Mouse (Mus musculus) embryonic fibroblast, embryonic 13.5 days (primary cell): Measurements from ENCODE around the gene Gm20388. TPM values are rescaled to one million over a fixed set of nuclear protein-coding genes. Genes with fewer than 3 reads are reported as not detected.

Experiments used
- H3K27ac ChIP-seq: 2 replicates; pipeline ENCODE4 v1.5.1; 2012; ENCODE audit warnings: low read length, control low read depth, inconsistent platforms; ENCODE audit not compliant: insufficient read depth
- H3K4me1 ChIP-seq: 2 replicates; pipeline ENCODE4 v1.6.1; 2011; ENCODE audit warnings: low read length; ENCODE audit not compliant: control insufficient read depth, insufficient read depth
- H3K4me3 ChIP-seq: 2 replicates; pipeline ENCODE4 v1.5.1; 2011; ENCODE audit warnings: mild to moderate bottlenecking, control low read depth, low read length; ENCODE audit not compliant: insufficient read depth
- CTCF ChIP-seq: IDR thresholded peaks from 2 replicates; pipeline ENCODE4 v1.5.1; 2011; ENCODE audit warnings: mild to moderate bottlenecking, control low read depth, low read length, moderate library complexity, borderline replicate concordance; ENCODE audit not compliant: insufficient read depth
- POLR2A ChIP-seq: IDR thresholded peaks from 2 replicates; pipeline ENCODE4 v1.6.1; 2011; ENCODE audit warnings: low read depth, mild to moderate bottlenecking, control low read depth, low read length, moderate library complexity
- polyA plus RNA-seq: library from polyadenylated mRNA; stranded (reverse); fragments of >200 nt; gene quantifications from 2 replicates; pipeline ENCODE4 v1.2.4, GENCODE M21; 2011; ENCODE audit warnings: low read depth; ENCODE audit not compliant: missing spikeins, insufficient read length

Gm20388 gene
- polyA plus RNA-seq, 1 experiment, result 82.8 TPM

DNA sequence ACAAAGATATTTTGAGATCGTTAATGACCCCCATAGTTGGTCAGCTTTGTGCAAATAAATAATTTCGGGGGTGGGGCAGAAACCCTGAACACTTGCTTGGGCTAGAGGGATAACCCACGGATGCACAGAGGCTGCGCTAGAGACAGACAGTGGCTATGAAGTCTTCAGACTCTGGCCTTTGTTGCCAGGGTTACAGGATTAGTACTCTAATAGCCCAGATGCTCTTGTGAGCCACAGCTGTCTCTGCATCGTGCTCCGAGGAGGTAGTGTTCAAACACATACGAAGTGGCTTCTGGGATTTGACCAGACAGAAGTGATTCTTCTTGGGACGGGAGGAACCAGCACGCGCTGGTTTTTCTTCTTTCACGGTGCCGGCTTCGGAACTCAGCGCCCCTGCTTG lies 820.9 kb downstream of the Gm20388 start:
- no peak overlapping the region for H3K27ac ChIP-seq
- TF ChIP-seq CTCF (no peak), POLR2A (no peak)
- no peak overlapping the region for H3K4me3 ChIP-seq
- no peaks in the 10 kb centered on the region for H3K4me1 ChIP-seq

DNA sequence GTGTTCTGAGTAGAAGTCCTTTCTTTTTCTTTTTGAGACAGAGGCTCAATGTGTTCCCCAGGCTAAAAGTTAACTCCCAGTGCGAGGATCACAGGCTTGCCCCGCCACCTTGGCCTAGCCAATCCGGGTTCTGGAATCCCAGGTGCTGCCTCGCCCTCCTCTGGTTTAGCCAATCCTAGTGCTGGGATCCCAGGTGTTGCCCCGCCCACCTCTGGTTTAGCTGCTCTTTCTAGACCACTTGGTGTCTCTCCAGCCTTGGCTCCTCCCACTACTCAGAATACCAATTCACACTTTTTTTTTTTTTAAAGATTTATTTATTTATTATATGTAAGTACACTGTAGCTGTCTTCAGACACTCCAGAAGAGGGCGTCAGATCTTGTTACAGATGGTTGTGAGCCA lies 821.4 kb downstream of the Gm20388 start:
- H3K4me3 ChIP-seq, result no peak overlapping the region
- no peaks in the 10 kb centered on the region for H3K4me1 ChIP-seq
- TF ChIP-seq CTCF (no peak), POLR2A (no peak)
- no peak overlapping the region for H3K27ac ChIP-seq

DNA sequence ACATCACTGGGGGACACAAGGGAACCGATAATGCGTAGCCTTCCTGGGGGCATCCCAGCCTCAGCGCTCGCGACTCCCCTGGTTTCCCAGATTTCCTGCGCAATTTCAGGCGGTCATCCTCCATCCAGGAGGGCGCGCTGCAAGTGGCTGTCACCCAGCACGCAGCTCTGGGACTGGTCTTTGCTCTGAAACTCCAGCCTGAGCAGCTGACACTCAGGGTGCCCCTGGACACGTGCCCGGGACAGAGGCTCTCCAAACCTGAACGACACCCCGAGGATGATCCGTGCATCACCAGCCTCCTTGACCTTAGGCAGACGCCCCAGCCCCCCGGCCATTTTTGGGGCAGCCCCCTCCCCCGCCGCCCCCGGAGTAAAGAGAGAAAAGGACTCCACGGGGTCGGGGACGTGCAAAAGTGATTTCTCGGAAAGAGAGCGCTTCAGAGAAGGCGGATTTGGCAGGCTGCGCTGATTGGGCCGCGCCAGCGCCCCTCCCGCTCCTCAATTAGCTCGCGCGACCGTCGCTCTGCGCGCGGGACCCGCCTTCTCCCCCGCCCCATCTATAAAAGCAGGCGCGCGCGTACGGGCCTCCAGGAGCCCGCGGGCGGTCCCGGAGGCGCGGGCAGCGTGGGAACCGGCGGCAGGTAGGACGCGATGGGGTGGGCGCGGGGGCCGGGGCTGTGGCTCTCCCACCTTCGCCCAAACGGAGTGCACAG lies 825.3 kb downstream of the Gm20388 start, which contains the start of gene Irf8:
TSS of gene Irf8 (plus strand) at position 589 of the 712 bp plus-strand sequence.
- H3K4me1 ChIP-seq, result no peaks in the 10 kb centered on the region
- no peak within 1 kb of the TSS for H3K27ac ChIP-seq
- H3K4me3 ChIP-seq, result peak within 1 kb of the TSS; percentile 13
- TF ChIP-seq POLR2A, result no peak
- TF ChIP-seq CTCF, result no peak

DNA sequence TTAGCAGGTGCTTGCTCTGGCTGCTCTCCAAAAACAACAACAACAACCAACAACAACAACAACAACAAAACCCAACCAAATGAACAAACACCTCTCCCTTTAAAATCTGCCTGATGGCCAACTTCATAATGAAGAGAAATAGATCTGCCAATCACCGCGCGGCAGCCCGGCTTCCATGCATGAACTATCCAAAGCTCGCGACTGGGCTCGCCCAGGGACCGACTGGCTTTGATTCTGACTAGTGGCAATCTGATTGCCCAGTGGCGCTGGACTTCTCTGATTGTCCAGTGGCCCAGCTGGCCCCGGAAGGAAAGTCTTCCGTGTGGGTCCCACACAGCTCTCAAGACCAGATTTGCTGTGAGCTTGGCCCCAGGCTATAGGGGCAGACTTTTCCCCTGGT lies 825.8 kb downstream of the Gm20388 start:
- H3K4me1 ChIP-seq, result no peaks in the 10 kb centered on the region
- H3K4me3 ChIP-seq, result peak overlapping the region; percentile 5
- TF ChIP-seq POLR2A (no peak), CTCF (no peak)
- no peak overlapping the region for H3K27ac ChIP-seq

DNA sequence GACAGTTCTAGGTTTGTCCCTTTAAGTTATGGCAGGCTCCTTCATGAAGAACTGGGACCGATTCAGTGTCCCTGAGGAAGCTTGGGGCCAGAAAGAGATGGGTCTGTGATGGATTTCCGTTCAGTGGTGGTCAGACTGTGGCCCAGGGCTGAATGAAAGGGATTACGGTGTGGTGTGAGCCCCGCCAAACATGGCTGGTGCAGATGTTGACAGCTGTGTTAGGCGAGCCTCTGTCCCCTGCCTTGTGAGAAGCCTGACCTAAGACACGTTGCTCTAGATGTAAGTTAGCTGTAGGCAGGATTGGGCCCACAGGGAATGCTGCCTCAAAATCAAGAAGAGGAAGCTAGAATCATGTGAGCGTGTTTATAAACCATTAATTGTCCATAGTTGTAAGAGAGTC lies 826.5 kb downstream of the Gm20388 start:
- Histone ChIP-seq H3K4me1 (no peaks in the 10 kb centered on the region), H3K27ac (no peak overlapping the region), H3K4me3 (no peak overlapping the region)
- TF ChIP-seq POLR2A, result no peak
- TF ChIP-seq CTCF, result no peak

DNA sequence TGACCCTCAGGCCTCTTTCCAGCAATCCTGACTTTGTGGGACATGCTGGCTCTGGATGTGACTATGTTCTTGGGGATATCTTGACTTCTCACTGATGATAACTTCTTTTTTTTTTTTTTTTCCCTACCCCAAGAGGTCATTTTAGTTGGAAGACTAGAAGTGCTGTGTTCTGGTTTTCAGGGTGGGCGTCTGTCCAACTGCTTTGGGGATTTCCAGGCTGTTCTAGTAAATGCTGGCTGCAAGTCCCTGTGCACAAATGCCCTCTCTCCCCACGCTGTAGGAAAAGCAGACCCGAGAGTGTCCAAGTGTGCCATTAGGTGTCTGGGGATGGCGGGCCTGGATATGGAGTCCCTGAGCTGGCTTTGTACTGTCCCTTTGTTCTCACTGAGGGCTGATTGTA lies 828.1 kb downstream of the Gm20388 start:
- TF ChIP-seq POLR2A (no peak), CTCF (no peak)
- Histone ChIP-seq H3K4me1 (no peaks in the 10 kb centered on the region), H3K4me3 (no peak overlapping the region), H3K27ac (no peak overlapping the region)

DNA sequence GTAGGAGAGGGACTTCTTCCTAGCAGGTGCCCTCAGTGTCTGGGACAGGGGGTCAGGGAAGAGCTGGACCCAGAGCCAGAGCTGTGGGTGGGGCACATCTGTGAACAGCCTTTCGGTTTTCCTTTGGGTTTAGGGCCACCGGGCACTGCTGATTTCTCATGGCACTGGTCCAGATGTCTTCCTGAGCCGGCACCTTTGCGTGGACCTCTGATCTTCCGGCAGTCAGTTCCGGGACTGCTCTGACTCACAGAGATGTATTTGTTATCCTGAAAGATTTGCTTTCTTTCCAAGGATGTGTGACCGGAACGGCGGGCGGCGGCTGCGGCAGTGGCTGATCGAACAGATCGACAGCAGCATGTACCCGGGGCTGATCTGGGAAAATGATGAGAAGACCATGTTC lies 828.9 kb downstream of the Gm20388 start:
- Histone ChIP-seq H3K4me3 (no peak overlapping the region), H3K4me1 (no peaks in the 10 kb centered on the region), H3K27ac (no peak overlapping the region)
- no peak for TF ChIP-seq CTCF
- no peak for TF ChIP-seq POLR2A

DNA sequence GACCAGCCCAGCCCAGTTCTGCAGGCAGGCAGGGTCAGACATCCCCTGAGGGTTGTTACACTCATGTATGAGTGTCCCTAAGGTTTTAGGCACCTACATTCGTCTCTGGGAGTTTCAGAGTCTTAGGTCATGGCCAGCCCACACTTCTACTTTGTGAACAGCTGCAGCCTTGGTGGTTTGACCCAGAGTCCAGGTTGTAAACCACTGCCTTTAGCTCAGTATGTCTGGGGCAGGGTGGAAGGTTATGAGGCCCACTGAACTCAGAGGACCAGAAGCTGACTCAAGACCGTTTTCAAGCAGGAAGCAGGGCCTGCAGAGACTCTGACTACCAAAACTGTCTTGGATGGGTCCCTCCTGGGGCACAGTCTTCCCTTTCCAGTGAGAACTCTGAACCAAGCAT lies 829.9 kb downstream of the Gm20388 start:
- Histone ChIP-seq H3K27ac (no peak overlapping the region), H3K4me3 (no peak overlapping the region)

DNA sequence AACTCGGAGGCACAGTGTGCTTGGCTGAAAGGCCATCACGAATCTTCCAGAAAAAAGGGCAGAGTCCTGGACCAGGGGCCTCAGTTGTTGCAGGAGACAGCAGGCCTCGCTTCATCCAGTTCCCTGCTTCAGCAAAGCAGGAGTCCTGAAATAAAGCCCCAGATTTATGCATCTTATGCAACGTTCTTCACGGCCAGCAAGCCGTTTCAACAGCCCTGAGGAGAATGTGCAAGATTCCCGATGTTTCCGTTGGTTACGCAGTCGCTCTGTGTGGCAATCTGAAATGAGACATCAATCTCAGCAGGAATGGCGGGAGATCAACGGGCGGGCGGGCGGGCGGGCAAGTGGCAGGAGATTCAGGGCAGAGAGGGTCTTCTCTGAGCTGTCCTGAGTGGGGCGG lies 830.4 kb downstream of the Gm20388 start:
- no peaks in the 10 kb centered on the region for H3K4me1 ChIP-seq
- no peak overlapping the region for H3K27ac ChIP-seq
- TF ChIP-seq POLR2A (no peak), CTCF (no peak)
- no peak overlapping the region for H3K4me3 ChIP-seq

More for the DNA sequence above, 829.9 kb downstream of the Gm20388 start:
- no peak for TF ChIP-seq CTCF
- no peak for TF ChIP-seq POLR2A
- no peaks in the 10 kb centered on the region for H3K4me1 ChIP-seq

DNA sequence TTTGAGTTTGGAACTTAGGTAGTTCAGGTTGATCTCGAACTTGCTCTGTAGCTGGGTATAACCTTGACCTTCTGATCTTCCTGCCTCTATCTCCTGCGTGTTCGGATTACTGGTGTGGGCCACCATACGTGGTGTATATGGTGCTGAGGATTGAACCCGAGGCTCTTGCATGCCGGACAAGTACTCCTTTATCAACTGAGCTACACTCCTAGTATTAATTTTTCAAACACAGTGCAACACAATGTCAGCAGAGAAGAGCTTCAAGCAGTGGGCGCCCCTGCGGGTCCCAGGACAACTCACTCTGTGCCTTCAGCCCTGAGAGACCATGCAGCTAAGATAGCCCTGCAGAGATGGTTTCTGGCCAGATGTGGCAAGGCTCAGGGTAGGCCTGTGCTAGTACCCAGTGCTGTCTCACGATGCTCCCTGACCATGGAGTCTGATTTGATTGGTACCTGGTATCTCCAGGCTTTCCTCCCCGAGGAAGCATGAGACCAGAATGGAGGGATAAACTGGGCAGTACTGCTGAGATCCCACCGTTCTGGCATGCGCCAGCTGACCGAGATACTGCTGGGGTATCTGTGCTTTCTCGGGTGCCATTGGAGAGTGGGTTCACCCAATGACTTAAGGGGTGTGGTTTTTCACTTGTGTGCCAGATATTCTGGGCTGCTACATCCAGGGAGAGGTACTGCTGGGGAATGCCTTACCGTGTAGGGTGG lies 831.3 kb downstream of the Gm20388 start:
- Histone ChIP-seq H3K27ac (no peak overlapping the region), H3K4me1 (no peaks in the 10 kb centered on the region), H3K4me3 (no peak overlapping the region)
- no peak for TF ChIP-seq POLR2A
- TF ChIP-seq CTCF, result no peak
